Mouse (Mus musculus) midbrain, embryonic 15.5 days (tissue): ENCODE measurements around the gene Arhgap10. TPM values are rescaled to one million over a fixed set of nuclear protein-coding genes. Genes with fewer than 3 reads are reported as not detected.

Experiments
- ATAC-seq: fragments of 200-750 bp; cut with Nextera tagmentation; replicated peaks from 2 replicates; pipeline ENCODE4 v1.8.0; 2017; ENCODE audit warnings: moderate TSS enrichment
- H3K27ac ChIP-seq: fragments of 300-500 bp; sonication (generic); 2 replicates; pipeline ENCODE4 v1.5.1; 2015; ENCODE audit warnings: mild to moderate bottlenecking, inconsistent platforms
- H3K27me3 ChIP-seq: fragments of 300-500 bp; sonication (generic); replicated peaks from 2 replicates; pipeline ENCODE4 v1.6.1; 2015; ENCODE audit warnings: inconsistent platforms
- H3K36me3 ChIP-seq: fragments of 300-500 bp; sonication (generic); replicated peaks from 2 replicates; pipeline ENCODE4 v1.6.1; 2015; ENCODE audit warnings: inconsistent platforms
- H3K4me1 ChIP-seq: fragments of 300-500 bp; sonication (generic); 2 replicates; pipeline ENCODE4 v1.6.1; 2015; ENCODE audit warnings: inconsistent platforms
- H3K4me2 ChIP-seq: fragments of 300-500 bp; sonication (generic); 2 replicates; pipeline ENCODE4 v1.6.1; 2015; ENCODE audit warnings: inconsistent platforms, mild to moderate bottlenecking, moderate library complexity
- H3K4me3 ChIP-seq: fragments of 300-500 bp; sonication (generic); 2 replicates; pipeline ENCODE4 v1.5.1; 2015; ENCODE audit warnings: mild to moderate bottlenecking, inconsistent platforms
- H3K9ac ChIP-seq: fragments of 300-500 bp; sonication (generic); 2 replicates; pipeline ENCODE4 v1.6.1; 2015; ENCODE audit warnings: mild to moderate bottlenecking, inconsistent platforms
- H3K9me3 ChIP-seq: fragments of 300-500 bp; sonication (generic); 2 replicates; pipeline ENCODE4 v1.6.1; 2016; ENCODE audit warnings: inconsistent platforms
- WGBS: fragments of 180-500 bp; shearing (Covaris S2); methylation state at CpG from one replicate; pipeline ENCODE4 v1.1.7; 2015; ENCODE audit warnings: mixed read lengths; 5-methylcytosine and 5-hydroxymethylcytosine counted together
- polyA plus RNA-seq: library from polyadenylated mRNA; unstranded; fragments of >200 nt; fragmentation: Nextera tagmentation; extraction: Ambion mirVana; gene quantifications from 2 replicates; pipeline ENCODE4 v1.2.1, GENCODE M21; 2015

Gene Arhgap10
- polyA plus RNA-seq, 1 experiment from 2014 or later, result 3.3 TPM

- no peaks in the 10 kb centered on the region for H3K9me3 ChIP-seq
- no peaks in the 10 kb centered on the region for H3K27me3 ChIP-seq
- H3K27ac ChIP-seq, result no peak overlapping the region
- H3K4me2 ChIP-seq, result no peak overlapping the region
- no peaks in the 10 kb centered on the region for H3K36me3 ChIP-seq
- H3K4me3 ChIP-seq, result no peak overlapping the region
- no peak for ATAC-seq
- WGBS, result 68% methylated on average over 8 of the region's 8 CpGs
- no peaks in the 10 kb centered on the region for H3K4me1 ChIP-seq
- H3K9ac ChIP-seq, result no peak overlapping the region
Measured at GRCm38 (mm10) chr8:77534358-77534992, 16.7 kb upstream of the Arhgap10 start.

DNA sequence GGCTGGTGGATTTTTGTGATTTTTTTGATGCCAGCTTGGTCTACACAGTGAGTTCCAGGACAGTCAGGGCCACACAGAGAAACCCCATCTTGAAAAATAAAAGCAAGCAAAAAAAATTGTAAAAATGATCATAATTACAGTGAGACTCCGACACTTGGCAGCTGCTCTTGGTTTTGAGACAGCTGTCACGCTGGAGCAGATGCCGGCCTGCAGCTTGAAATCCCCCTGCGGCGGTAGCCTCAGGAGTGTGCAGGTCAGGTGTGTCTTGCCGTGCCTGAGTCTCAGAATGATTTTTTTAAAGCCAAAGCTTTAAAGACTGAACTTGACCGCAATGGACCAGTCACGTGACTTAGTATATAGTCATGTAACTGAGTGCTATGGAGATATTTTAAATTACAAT, 8.4 kb upstream of the Arhgap10 start:
- WGBS, result 85% methylated on average over 8 of the region's 8 CpGs
- Histone ChIP-seq H3K9me3 (no peaks in the 10 kb centered on the region), H3K4me2 (no peak overlapping the region), H3K27ac (no peak overlapping the region), H3K36me3 (no peaks in the 10 kb centered on the region), H3K27me3 (no peaks in the 10 kb centered on the region), H3K4me3 (no peak overlapping the region), H3K4me1 (no peaks in the 10 kb centered on the region), H3K9ac (no peak overlapping the region)
- no peak for ATAC-seq

DNA sequence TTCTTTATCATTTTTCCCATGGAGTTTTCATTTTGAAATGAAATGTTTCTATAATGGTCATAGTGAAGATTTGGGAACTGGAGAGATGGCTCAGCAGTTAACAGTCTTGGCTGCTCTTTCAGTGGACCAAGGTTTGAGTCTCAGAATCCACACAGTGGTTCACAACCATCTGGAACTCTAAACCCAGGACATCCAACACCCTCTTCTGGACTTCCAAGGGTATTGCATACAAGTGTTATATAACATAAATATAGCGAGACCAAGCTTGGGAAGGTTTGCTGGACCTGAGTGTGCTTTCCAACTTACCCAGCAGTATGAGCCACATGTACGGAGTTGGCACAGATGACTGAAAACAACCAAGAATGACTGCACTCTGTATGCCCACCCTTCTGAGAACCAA, 7.2 kb upstream of the Arhgap10 start:
- H3K4me1 ChIP-seq, result no peaks in the 10 kb centered on the region
- no peak for ATAC-seq
- no peak overlapping the region for H3K9ac ChIP-seq
- no peaks in the 10 kb centered on the region for H3K9me3 ChIP-seq
- 89% methylated on average over 2 of the region's 2 CpGs for WGBS
- H3K4me3 ChIP-seq, result no peak overlapping the region
- H3K27ac ChIP-seq, result no peak overlapping the region
- H3K27me3 ChIP-seq, result no peaks in the 10 kb centered on the region
- no peak overlapping the region for H3K4me2 ChIP-seq
- no peaks in the 10 kb centered on the region for H3K36me3 ChIP-seq

DNA sequence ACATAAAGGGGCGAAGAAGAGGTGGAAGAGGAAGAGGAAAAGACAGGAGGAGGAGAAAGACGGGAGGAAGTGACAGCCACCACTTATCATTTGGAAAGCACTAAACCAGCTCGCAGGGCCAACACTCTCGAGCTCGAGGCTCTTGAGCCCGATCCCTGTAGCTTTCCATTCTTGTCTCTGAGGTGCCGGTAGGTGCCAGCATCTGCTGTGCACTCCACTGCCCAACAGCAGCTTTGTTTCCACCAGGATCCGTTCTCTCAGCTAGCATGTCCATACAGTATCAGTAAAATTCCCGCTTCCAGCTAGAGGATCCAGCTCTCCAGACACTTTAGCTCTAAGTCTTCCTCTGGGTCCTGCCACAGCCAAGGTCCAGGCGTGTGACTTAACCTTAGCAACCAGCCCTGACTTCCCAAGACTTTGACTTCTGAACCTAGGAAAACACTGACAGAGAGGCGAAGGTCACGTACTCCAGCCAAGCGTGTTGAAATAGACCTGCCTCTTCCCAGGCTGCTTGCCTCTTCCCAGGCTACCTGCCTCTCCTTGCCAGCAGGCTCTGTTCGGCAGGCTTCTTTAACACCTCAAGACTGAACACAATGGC, 6.4 kb upstream of the Arhgap10 start:
- Histone ChIP-seq H3K9ac (no peak overlapping the region), H3K36me3 (no peaks in the 10 kb centered on the region), H3K27ac (no peak overlapping the region), H3K9me3 (no peaks in the 10 kb centered on the region), H3K4me3 (no peak overlapping the region), H3K27me3 (0 out of 2 replicates have a peak, but pooled peaks cover under 1% of the 10 kb centered on the region), H3K4me1 (no peaks in the 10 kb centered on the region), H3K4me2 (no peak overlapping the region)
- 81% methylated on average over 14 of the region's 14 CpGs for WGBS
- ATAC-seq, result no peak

GRCm38 (mm10) chr8:77522984-77523383, 5.2 kb upstream of the Arhgap10 start:
- H3K4me1 ChIP-seq, result peaks cover 3% of the 10 kb centered on the region; the same call in 1 of the 2 replicates
- H3K4me3 ChIP-seq, result no peak overlapping the region
- 0 out of 2 replicates have a peak, but pooled peaks cover 5% of the 10 kb centered on the region for H3K27me3 ChIP-seq
- no peaks in the 10 kb centered on the region for H3K36me3 ChIP-seq
- H3K27ac ChIP-seq, result no peak overlapping the region
- no peak overlapping the region for H3K4me2 ChIP-seq
- WGBS, result 91% methylated on average over 8 of the region's 8 CpGs
- no peak for ATAC-seq
- H3K9ac ChIP-seq, result no peak overlapping the region
- no peaks in the 10 kb centered on the region for H3K9me3 ChIP-seq

DNA sequence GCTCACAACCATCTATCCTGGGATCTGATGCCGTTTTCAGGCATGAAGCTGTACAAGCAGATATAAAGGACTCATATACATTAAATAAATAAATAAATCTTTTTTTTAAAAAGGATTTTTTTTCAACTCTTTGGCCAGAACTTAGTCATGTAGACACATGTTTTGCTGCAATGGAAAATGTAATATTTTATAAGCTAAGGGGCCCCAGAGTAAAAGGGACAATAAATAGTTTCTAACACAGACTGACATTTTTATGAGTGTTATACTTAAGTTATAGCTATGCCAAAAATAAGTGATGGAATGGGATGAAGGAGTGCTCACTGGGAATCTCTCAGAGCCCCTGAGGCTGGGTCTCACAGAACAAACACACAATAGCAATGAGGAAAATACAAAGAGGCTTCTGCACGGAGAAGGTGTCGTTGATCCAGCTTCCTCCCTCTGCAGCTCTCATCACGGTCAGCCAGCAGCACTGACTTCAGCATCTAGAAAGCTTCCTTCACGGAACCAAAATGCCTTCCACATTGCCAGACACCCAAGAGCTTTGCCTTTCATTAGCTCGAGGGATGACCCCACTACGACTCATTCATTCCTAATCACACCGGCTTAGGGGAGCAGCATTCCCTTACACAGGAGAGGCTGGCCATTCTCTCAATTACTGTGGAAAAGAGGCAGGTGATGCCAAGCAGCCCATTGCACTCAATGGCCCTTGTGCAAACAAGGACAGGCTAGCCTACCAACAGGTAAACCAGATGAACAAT, 3.5 kb upstream of the Arhgap10 start:
- H3K4me2 ChIP-seq, result no peak overlapping the region

GRCm38 (mm10) chr8:77520601-77521000, 2.8 kb upstream of the Arhgap10 start:
- H3K9ac ChIP-seq, result no peak overlapping the region
- 93% methylated on average over 4 of the region's 4 CpGs for WGBS
- peaks cover 14% of the 10 kb centered on the region; the same call in 1 of the 2 replicates for H3K27me3 ChIP-seq
- no peak overlapping the region for H3K4me2 ChIP-seq
- H3K27ac ChIP-seq, result no peak overlapping the region
- no peak overlapping the region for H3K4me3 ChIP-seq
- peaks cover 10% of the 10 kb centered on the region for H3K4me1 ChIP-seq
- ATAC-seq, result no peak
- no peaks in the 10 kb centered on the region for H3K9me3 ChIP-seq
- H3K36me3 ChIP-seq, result no peaks in the 10 kb centered on the region

More for the DNA sequence above, 3.5 kb upstream of the Arhgap10 start:
- Histone ChIP-seq H3K4me1 (peaks cover 10% of the 10 kb centered on the region), H3K27me3 (peaks cover 8% of the 10 kb centered on the region; the same call in 1 of the 2 replicates), H3K9me3 (no peaks in the 10 kb centered on the region), H3K36me3 (no peaks in the 10 kb centered on the region), H3K27ac (no peak overlapping the region), H3K9ac (no peak overlapping the region), H3K4me3 (no peak overlapping the region)
- 81% methylated on average over 8 of the region's 8 CpGs for WGBS
- ATAC-seq, result no peak

GRCm38 (mm10) chr8:77518201-77519115, 705 bp upstream of the Arhgap10 start:
- Histone ChIP-seq H3K27ac (no peak overlapping the region; the same call in 1 of the 2 replicates), H3K4me2 (peak overlapping the region; percentile 98), H3K9me3 (no peaks in the 10 kb centered on the region), H3K9ac (peak overlapping the region; percentile 48), H3K36me3 (no peaks in the 10 kb centered on the region), H3K4me1 (peaks cover 10% of the 10 kb centered on the region), H3K27me3 (peaks cover 14% of the 10 kb centered on the region; the same call in 1 of the 2 replicates), H3K4me3 (peak overlapping the region; percentile 60)
- ATAC-seq, result peak; percentile 77
- WGBS, result 8% methylated on average over 33 of the region's 33 CpGs

DNA sequence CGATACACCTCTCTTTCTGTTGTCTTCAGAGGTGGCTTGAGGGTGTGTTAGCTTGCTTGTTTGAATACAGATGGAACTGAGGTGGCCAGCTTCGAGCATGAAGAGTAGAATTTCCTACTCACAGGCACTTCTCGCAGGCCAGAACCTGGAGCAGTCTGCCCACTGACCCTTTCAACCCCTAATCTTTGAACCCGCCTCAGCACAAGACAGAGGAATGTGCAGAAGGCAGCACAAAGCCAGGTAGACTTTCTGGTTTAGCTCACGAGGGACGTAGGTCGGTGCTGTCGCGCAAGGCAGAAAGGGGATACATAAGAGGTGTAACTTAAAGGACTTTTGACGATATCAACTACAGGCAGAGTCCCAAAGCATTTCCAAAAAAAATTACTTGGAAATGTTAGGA, 908 bp downstream of the Arhgap10 start:
- no peaks in the 10 kb centered on the region for H3K9me3 ChIP-seq
- peak overlapping the region; percentile 48 for H3K9ac ChIP-seq
- H3K27me3 ChIP-seq, result peaks cover 14% of the 10 kb centered on the region; the same call in 1 of the 2 replicates
- peaks cover 10% of the 10 kb centered on the region for H3K4me1 ChIP-seq
- H3K27ac ChIP-seq, result no peak overlapping the region
- no peak for ATAC-seq
- H3K4me3 ChIP-seq, result peak overlapping the region; percentile 60
- WGBS, result 5% methylated on average over 10 of the region's 10 CpGs
- H3K4me2 ChIP-seq, result peak overlapping the region; percentile 98
- no peaks in the 10 kb centered on the region for H3K36me3 ChIP-seq

GRCm38 (mm10) chr8:77515786-77516185, 2.0 kb downstream of the Arhgap10 start:
- Histone ChIP-seq H3K9me3 (no peaks in the 10 kb centered on the region), H3K4me3 (no peak overlapping the region), H3K36me3 (no peaks in the 10 kb centered on the region), H3K9ac (no peak overlapping the region), H3K4me1 (peaks cover 10% of the 10 kb centered on the region), H3K4me2 (no peak overlapping the region), H3K27ac (no peak overlapping the region), H3K27me3 (peaks cover 14% of the 10 kb centered on the region; the same call in 1 of the 2 replicates)
- WGBS, result 81% methylated on average over 8 of the region's 8 CpGs
- ATAC-seq, result no peak

DNA sequence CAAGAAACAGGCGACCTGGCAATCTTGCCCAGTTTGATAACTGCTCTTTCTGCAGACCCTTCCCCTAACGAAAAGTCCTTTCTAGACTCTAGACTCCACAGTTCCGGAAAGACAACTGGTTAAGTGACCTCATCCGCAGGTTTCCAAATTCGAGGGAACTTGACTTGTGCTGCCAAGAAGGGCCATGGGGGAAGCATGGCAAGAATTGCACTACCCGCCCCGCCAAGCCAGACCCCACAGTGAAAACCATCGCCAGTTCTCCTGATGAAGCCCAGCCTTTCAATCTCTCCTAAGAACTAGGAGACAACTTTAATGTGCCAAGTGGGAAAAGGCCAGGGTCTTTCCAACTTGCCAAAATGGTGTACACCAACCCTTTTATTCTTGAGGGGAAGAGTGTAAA, 2.6 kb downstream of the Arhgap10 start:
- no peaks in the 10 kb centered on the region for H3K36me3 ChIP-seq
- no peak overlapping the region for H3K4me2 ChIP-seq
- peaks cover 10% of the 10 kb centered on the region for H3K4me1 ChIP-seq
- no peak overlapping the region for H3K4me3 ChIP-seq
- no peak for ATAC-seq
- peaks cover 14% of the 10 kb centered on the region; the same call in 1 of the 2 replicates for H3K27me3 ChIP-seq
- no peak overlapping the region for H3K9ac ChIP-seq
- WGBS, result 94% methylated on average over 8 of the region's 8 CpGs
- H3K9me3 ChIP-seq, result no peaks in the 10 kb centered on the region
- no peak overlapping the region for H3K27ac ChIP-seq
